Mouse (Mus musculus): ENCODE results near the gene Galnt7.

GRCm38 (mm10) chr8:57567998-57568397, 84.8 kb downstream of the Galnt7 start:
- TF ChIP-seq POLR2A (IDR thresholded peaks at IDR 0.05; ENCODE audit: borderline replicate concordance, control insufficient read depth, low read depth, low read length) (no peak), CTCF (IDR thresholded peaks at IDR 0.05; ENCODE audit: control insufficient read depth, insufficient read depth, low read length) (no peak)
